Mouse (Mus musculus) testis, adult 2 months (tissue): ENCODE data around the gene Maats1.

Experiments used
- CTCF ChIP-seq: fragments of 200-500 bp; IDR thresholded peaks from 2 replicates; pipeline ENCODE4 v1.5.1; 2012; ENCODE audit warnings: low read depth, mild to moderate bottlenecking, inconsistent platforms, low read length, moderate library complexity; ENCODE audit not compliant: control insufficient read depth, insufficient read depth, insufficient replicate concordance
- POLR2A ChIP-seq: fragments of 200-500 bp; IDR thresholded peaks from 2 replicates; pipeline ENCODE4 v1.6.1; 2012; ENCODE audit warnings: low read depth, mild to moderate bottlenecking, inconsistent platforms, low read length, moderate library complexity; ENCODE audit not compliant: control insufficient read depth

- TF ChIP-seq POLR2A (no peak), CTCF (no peak)
Observed at GRCm38 (mm10) chr16:38352031-38352430, 10.1 kb upstream of the Maats1 start.
